Mouse (Mus musculus) brain, adult 2 months (tissue): Measurements from ENCODE around the gene Slc1a4.
A peak's percentile ranks its signal among the peaks of the same experiment; 100 is the strongest.

ENCODE experiments used
- DNase-seq: peaks from one replicate; pipeline ENCODE4 v3.0.0; 2011; ENCODE audit warnings: low read depth, low spot score

The Slc1a4 gene

GRCm38 (mm10) chr11:20332561-20333514, at the start of gene Slc1a4:
Gene Slc1a4, minus strand, starts transcription at chr11:20332713.
- peak; percentile 99 for DNase-seq

GRCm38 (mm10) chr11:20380106-20380505, 47.6 kb upstream of the Slc1a4 start:
- DNase-seq: no peak

GRCm38 (mm10) chr11:20376642-20377041, 44.1 kb upstream of the Slc1a4 start:
- DNase-seq: no peak

GRCm38 (mm10) chr11:20372616-20373211, 40.2 kb upstream of the Slc1a4 start:
- DNase-seq: peak; percentile 61

GRCm38 (mm10) chr11:20370486-20370885, 38.0 kb upstream of the Slc1a4 start:
- DNase-seq: no peak

GRCm38 (mm10) chr11:20366456-20366855, 33.9 kb upstream of the Slc1a4 start:
- DNase-seq: no peak

- DNase-seq: no peak
These were observed 28.8 kb upstream of the Slc1a4 start for GRCm38 (mm10) chr11:20361354-20361753.

- peak; percentile 2 for DNase-seq
These were observed 25.4 kb upstream of the Slc1a4 start for GRCm38 (mm10) chr11:20357684-20358447.

- no peak for DNase-seq
These were observed 16.0 kb upstream of the Slc1a4 start for GRCm38 (mm10) chr11:20348466-20348865.

GRCm38 (mm10) chr11:20347548-20347947, 15.0 kb upstream of the Slc1a4 start:
- peak; percentile 96 for DNase-seq

GRCm38 (mm10) chr11:20346369-20346768, 13.9 kb upstream of the Slc1a4 start:
- DNase-seq: no peak

- no peak for DNase-seq
These were observed 11.4 kb upstream of the Slc1a4 start for GRCm38 (mm10) chr11:20343952-20344351.

- no peak for DNase-seq
These were observed 9.1 kb upstream of the Slc1a4 start for GRCm38 (mm10) chr11:20341598-20341997.

GRCm38 (mm10) chr11:20338703-20339102, 6.2 kb upstream of the Slc1a4 start:
- DNase-seq: no peak

GRCm38 (mm10) chr11:20334301-20334700, 1.8 kb upstream of the Slc1a4 start:
- no peak for DNase-seq

GRCm38 (mm10) chr11:20331690-20332537, 599 bp downstream of the Slc1a4 start:
- peak; percentile 63 for DNase-seq

GRCm38 (mm10) chr11:20331027-20331689, 1.4 kb downstream of the Slc1a4 start:
- DNase-seq: peak; percentile 17

GRCm38 (mm10) chr11:20329711-20330110, 2.8 kb downstream of the Slc1a4 start:
- no peak for DNase-seq

GRCm38 (mm10) chr11:20328771-20329170, 3.7 kb downstream of the Slc1a4 start:
- DNase-seq: no peak

GRCm38 (mm10) chr11:20326328-20326995, 6.1 kb downstream of the Slc1a4 start:
- DNase-seq: no peak
